Mouse (Mus musculus): ENCODE results near the gene Eif2ak2. TPM values are rescaled to one million over a fixed set of nuclear protein-coding genes. Genes with fewer than 3 reads are reported as not detected.
A peak's percentile ranks its signal among the peaks of the same experiment; 100 is the strongest.

Gene Eif2ak2
- 1 to 10 TPM; 2.8 to 3.3 TPM for total RNA-seq (2021)
- long read RNA-seq, experiment 1, partial matches to known transcripts, result 0 of 1 reads
- long read RNA-seq, experiment 1, other reads (novel, unspliced or antisense), result 1 of 1 reads
- long read RNA-seq, experiment 2, result 0 reads

DNA sequence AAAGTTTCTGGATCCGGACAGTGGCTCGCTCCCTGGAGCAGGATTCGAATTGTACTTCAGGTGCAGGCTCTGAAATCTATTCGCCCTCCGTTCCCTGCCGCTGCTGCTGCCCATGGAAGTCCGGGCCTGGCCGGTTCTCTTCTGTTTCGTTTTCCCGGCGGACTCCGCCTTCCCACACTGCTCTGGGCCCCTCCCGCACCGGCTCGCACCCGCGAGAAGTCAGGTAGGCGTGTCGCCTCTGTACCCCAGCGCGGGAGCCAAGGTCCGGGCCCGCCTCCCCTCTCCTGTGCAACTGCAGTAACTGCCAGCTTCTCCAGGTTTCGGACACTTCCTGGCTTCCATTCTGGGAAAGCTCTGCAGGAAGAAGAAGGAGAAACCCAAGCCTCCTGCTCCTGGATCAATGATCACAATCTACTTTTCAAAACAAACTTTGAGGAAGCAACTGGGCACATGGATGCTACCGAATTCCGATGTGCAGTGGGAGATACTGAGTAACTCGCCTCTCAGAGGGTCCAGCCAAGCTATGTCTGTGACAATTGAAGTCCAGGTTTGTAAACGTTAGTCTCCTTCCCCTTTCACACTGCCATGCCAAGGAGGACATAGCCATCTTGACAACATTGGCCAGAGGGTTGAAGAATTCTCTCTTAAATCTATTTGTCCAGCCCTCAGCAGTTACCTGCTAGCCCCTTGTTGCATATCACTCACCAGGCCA, at the start of gene Eif2ak2:
Gene Eif2ak2, minus strand, starts transcription at position 173 of the 712 bp plus-strand sequence.
- DNase-seq (ENCODE audit: low spot score), result peak; percentile 75

DNA sequence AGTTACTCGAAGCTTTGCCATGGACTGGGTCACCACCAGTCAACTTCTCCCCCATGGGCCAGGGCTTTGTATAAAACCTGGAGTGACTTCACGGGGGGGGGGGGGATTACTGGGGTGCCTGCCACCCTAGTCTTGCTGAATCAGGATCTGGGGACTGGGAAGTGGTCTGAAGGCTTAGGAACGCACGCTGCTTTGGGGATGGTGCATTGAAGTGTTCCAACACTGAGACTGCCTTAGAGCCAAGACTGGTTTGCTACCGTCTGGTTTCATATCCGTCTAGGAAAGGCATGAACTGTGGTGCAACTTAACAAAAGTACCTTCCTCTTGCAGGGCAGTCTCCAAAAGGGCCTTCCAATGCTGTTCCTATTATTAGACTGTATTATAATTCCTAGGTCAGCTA, 35.3 kb upstream of the Eif2ak2 start:
- no peak for DNase-seq (ENCODE audit: low spot score)

DNA sequence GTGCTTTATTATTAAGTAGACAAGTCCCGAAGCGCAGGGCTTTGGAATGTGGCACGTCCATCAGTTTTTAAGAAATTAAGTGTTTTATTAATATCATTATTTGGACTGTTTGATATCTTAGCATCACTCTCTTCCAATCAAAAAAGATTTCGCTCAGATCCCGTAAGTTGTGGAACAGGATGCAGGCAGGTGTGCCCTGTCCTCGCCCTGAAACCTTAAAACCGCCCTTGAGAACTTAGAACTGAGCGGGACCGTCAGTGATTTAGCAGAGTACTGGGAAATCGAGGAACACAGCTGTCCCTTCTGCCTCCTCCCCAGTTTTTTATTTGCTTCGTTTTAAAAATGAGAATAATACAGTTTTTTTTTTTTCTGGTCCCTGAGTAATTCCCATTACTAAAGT, 34.5 kb upstream of the Eif2ak2 start:
- DNase-seq (ENCODE audit: low spot score), result no peak

DNA sequence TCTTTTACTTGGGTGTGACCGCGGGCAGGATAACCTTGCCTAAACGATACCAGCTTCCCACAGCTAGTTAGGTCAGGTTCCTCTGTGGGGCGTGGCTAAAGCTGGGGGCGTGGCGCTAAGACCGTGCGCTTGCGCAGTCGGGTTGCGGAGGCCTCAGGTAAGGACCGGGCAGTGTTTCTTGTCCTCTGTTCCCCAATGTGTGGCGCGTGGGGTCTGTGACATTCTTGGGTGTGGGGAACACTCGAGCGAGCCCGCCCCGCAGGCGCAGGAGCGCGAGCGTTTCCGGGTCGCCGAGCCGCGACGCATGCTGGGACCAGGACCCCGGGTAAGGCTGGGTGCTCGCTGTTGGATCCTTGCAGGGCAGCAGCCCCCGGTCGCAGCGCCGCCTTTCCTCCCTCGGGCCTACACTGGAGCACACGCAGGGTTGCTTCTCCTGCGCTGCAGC, 34.0 kb upstream of the Eif2ak2 start, which contains the start of gene Cebpzos:
Gene Cebpzos, plus strand, starts transcription at position 132 of the 445 bp plus-strand sequence.
- DNase-seq (ENCODE audit: low spot score), result peak; percentile 80

DNA sequence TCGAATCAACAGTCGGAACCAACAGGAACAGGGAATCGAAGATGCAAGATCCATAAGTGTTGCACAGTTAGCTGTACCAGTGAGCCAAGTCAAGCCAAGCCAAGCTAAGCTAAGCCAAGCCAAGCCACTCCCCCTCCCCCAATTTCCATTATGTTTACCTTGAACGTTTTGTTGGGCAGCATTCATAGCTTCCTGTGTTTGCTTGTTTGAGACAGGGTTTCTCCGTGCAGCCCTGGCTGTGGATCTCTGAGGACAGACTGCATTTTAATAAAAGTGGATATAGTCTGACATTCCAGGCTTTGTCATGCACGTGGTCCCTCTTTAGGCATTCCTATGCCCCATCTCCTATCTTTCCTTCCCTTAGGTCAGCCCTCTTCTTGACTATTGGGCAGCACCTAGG, 33.4 kb upstream of the Eif2ak2 start:
- no peak for DNase-seq (ENCODE audit: low spot score)

DNA sequence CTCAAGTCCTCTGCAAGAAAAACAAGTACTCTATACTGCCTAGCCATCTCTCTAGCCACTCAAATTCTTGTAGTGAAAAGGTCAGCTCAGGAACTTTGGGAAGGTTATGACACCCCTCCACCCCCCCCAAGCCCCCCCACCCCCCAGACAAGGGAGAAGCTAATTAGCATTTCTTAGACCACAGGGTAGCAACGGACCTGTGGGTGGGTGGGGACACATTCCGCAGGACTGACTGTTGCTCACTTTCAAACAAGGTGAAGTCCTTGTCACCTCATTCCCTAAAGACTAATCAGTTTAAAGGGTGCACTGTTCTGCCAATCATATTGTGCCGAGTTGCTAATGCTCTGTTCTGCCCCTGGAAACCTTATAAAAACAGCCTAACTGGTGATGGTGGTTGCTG, 31.5 kb upstream of the Eif2ak2 start:
- no peak for DNase-seq (ENCODE audit: low spot score)

DNA sequence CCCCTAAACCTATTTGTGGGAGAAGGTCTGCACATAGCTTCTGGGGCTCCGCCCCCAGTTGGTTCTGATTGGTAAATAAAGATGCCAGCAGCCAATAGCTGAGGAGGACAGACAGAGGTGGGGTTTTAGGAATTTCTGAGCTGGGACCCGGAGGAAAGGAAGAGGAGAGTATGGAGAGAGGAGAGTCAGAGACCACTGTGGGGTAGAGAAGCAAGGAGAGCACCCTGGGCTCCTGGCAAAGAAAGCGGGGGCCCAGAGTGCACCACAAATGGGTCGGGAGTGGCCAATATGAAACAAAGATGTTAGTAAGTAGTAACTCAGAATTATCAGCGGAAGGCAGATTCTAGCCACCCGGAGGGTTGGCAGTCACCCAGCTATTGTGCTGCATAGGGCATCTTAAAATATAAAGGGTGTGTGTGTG, 30.5 kb upstream of the Eif2ak2 start:
- DNase-seq (ENCODE audit: low spot score), result no peak

DNA sequence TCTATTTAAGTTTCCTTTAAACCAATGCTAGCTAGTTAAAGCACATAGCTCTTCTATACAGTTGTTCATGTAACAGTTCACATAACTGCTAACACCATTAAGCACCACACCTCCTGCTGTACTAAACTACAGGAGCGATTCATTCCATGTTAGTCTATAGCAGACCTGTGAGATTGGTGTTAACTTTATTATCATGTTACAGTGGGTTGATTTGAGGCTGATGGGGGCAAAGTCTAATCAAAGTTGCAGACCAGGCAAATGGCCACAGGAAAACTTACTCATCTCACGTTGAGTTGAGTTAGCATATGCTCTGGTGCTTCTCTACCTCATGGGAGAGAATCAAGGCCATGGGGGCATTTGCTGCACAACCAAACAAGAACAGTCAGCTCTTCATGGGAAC, 27.0 kb upstream of the Eif2ak2 start:
- DNase-seq (ENCODE audit: low spot score), result no peak

DNA sequence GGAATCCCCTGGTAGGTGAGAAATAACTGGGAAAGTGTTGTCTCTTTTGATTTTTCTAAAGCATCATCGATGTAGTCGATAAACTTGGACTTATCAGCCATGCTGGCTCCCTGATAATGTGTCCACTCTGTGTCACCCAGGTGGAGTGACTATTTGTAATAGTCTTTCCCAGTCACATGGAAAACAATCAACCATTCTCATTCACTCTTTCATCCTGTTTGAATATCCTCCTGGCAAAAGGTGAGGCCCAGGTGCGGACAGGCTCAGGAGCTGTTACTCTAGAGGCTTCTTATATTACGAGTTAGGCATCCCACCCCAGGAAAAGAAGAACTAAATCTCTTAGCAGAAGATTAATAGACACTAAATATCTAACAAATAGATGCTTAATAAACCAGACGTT, 24.5 kb upstream of the Eif2ak2 start, which contains the start of gene Sult6b1:
Gene Sult6b1, minus strand, starts transcription at position 101 of the 400 bp plus-strand sequence.
- no peak for DNase-seq (ENCODE audit: low spot score)

DNA sequence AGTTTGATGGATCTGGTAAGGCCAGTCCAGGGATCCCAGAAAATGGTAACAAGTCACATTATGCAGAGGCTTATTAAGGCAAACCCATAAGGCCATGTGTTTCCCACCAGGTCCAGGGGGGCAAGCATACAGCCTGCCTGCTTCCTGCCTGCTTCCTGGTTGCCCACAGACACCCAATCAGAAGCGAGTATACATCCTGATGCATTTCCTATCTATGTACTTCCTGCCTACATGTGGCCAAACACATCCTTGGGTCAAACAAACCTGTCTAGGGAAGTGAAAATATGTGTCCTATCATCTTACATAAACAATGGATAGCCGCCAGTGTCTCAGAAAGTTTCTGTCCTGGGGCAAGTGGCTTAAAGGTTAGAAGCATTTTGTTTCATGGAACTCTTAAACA, 20.8 kb upstream of the Eif2ak2 start:
- DNase-seq (ENCODE audit: low spot score), result no peak

DNA sequence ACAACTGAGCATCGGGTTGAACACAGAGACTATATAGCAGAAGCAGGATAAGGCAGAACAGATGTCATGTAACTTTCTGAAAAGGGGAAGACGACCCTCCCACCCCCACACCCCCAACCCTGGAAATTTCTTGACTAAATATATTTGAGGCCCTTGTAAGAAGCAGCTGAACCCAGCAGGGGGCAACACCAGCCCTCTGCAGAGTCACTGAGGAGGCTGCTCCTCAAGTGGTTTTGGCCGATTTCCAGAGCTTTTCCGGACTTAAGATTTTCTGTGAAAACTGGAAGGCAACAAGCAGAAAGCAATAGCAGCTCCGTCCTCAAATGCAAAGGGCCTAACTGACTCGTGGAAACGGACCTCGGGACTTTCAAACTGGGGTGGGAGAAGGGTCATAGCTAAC, 13.0 kb upstream of the Eif2ak2 start:
- peak; percentile 17 for DNase-seq (ENCODE audit: low spot score)

DNA sequence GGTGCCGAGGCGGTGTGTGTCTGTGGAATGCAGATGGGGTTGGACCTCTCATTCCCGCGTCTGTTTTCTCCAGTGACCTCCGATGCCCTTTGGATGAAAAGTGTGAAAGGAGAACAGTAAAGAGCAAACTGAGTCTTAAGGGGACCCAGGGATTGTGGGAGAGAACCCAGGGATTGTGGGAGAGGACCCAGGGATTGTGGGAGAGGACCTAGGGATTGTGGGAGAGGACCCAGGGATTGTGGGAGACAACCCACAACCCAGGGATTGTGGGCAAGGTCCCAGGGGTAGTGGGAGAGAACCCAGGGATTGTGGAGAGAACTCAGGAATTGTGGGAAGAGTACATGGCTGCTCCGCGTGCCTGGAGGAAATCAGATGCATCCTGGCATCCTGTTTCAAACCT, 12.6 kb upstream of the Eif2ak2 start:
- DNase-seq (ENCODE audit: low spot score), result no peak

DNA sequence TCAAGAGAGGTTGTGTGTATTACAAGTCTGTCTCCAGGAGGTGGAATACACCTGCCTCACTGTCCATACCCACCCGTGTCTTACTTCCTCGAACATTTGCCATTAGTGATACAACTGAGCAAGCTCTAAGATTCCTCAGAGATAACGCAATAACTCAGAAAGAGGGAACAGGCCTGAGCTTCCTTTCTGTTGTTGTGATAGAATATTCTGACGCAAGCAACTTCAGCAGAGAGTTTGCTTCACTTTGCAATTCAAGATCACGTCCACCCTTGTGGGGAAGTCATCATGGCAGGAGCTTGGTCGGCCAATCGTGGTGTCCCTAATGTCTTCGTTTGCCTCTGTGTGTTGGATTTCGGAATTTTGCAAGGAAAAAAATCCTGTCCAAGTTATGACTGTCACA, 8.6 kb upstream of the Eif2ak2 start:
- DNase-seq (ENCODE audit: low spot score), result no peak

DNA sequence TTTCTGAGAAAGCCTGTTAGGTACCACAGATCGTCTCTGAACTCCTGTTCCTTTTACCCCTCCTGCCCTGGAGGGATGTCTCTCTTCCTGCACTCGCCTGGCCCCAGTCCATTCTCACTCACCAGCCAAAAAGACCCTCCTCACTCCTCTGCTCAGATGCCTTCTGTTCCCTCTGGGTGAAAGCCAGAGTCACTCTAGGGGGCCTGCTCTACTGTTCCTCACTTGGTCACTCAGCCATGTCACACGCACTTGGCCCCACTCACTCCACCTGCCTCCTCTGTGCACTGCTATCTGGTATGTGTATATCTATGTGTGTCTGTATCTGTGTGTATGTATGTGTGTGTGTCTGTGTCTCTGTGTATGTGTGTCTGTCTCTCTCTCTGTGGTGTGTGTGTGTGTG, 6.8 kb upstream of the Eif2ak2 start:
- no peak for DNase-seq (ENCODE audit: low spot score)

DNA sequence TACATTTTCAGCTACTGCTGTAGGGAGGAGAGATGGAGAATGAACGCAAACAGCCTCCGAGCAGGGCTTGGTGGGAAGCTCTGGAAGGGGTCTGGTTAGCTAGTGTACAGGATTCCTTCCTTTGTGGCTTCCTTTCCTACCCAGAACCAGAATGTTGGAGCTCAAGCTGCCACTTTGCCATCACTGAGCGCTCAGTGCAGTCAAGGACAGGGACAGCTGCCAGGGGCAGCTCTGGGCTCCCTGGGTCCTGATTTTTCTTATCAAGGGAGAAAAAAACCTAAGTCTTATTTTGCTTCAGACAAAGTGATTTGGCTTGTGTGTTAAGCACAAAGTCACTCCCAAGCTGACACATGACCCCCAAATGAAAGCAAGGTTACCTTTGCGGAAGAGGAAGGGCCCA, 6.2 kb upstream of the Eif2ak2 start:
- no peak for DNase-seq (ENCODE audit: low spot score)

DNA sequence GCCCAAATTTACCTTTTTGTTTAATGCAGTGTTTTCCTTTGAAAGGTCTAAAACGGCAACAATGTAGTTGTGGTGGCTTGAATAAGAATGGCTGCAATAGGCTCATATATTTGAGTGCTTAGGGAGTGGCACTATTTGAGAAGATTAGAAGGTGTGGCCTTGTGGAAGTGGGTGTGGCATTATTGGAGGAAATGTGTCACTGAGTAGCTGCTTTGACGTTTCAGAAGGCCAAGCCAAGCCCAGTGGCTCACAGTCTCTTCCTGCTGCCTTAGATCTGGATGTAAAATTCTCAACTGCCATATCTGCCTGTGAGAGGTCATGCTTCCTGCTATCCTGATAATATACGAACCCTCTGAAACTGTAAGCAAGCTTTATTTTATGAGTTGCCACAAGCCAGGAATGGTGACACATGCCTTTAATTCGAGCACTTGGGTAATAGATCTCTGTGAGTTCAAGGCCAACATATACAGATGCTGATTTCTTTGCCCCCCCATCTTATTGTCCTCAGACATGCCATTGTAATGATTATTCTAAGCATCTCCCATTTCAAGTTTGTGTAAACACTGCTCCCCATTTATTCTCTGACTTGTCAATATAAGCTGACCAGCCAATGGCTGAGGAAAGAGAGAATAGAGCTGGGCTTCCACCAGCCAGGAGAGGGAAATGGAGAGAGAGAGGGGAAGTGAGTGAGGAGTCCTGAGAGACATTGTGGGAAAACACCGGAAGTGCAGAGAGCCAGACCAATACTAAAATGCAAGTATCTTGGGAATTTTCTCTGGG, 3.1 kb upstream of the Eif2ak2 start:
- DNase-seq (ENCODE audit: low spot score), result no peak

DNA sequence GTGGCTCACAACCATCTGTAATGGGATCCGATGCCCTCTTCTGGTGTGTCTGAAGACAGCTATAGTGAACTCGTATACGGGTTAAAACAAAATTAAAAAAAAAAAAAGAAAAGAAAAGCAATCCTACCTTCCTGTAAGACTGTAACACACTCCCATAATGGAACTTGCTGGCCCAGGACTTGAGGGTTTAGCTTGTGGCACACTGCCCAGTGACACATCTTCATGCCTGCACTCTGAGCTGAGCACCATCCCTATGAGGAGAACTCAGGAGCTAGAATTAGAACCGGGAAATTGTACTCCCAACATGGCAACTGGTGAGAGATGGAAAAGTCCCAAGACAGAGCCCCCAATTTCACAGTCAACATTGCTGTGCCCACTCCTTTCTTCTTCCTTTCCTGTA, 918 bp upstream of the Eif2ak2 start:
- DNase-seq (ENCODE audit: low spot score), result no peak

DNA sequence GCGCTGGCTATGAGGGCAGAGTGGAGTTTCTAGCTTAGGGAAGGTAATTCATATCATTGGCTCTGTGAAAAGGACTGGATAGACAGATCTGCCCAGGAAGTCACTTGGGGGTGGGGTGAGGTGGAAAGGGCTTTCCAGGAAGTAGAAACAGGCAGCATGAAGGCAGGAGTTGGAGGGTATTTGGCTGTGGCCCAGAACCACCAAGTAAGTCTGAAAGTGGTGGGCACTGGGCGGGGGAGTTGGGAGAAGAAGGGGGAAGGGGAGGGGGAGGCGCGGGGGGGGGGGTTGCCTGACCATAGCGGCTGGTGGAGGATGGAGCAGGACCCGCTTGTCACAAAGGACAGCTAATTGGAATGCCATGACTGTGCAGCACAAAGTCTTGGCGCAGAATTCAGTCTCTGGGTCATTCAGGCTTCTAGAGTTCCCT, 482 bp downstream of the Eif2ak2 start:
- DNase-seq (ENCODE audit: low spot score), result no peak

DNA sequence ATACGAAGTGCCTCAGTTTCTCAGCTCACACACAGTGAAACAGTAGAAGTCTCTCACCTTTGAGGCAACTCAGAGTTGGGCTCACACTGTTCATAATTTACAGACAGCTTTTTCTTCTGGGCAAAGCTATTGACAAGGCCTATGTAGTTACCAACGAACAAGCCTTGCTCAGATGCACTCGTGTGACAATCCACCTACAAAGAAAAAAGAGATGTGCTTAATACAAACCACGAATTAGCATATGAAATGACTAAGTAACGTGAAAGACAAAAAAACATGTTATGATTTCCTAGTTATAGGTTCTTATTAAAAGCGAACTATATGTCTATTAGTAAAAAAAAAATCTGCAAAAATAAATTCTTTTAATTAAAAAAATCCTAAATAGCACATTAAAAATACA, 8.5 kb downstream of the Eif2ak2 start:
- no peak for DNase-seq (ENCODE audit: low spot score)

DNA sequence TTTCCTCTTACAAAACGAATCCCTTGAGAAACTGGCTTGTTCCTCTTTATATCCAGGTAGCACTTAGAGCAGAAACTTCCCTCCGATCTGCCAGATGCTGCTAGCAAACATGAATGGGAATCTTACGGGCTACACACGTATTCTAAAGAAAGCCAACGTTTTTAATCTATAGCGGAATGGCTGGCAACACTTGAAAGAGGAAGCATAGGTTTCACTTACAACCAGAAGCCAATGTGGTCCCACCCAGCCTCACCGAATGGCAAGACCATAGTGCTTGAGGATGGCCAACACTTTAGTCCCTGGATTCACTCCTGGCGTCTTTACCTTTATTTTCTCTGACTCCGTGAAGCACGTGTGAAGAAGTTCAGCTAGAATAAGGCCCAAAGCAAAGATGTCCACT, 26.1 kb downstream of the Eif2ak2 start:
- no peak for DNase-seq (ENCODE audit: low spot score)

DNA sequence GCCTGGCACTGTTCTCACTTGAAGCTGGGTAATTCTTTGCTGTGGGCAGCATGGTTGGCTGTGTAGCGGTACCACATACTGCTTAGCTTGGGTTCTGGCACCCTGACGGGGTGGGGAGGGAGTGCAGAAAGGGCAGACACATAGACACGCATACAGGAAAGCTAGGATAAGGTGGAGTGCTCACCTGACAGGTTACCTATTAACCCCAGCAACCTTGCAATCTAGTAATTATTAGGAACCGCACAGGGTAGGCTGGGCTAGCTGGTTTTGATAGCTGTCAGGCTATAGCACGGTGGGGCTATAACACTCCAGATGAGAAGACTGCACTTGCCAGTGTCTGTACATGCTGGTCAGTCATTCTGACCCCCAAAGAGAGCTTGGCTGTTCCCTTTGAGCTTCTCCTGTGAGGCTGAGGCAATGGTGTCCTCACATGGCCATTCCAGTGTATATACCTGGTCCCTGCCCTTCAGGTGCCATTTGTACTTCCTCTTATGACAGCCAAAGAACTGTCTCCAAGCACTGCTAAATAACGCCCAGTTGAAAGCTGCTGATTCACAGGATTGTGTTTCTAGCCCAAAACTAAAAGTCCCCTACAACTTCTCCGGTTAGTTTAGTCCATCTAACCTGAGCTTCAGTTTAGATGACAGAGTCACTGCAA, 40.0 kb downstream of the Eif2ak2 start:
- DNase-seq (ENCODE audit: low spot score), result no peak

DNA sequence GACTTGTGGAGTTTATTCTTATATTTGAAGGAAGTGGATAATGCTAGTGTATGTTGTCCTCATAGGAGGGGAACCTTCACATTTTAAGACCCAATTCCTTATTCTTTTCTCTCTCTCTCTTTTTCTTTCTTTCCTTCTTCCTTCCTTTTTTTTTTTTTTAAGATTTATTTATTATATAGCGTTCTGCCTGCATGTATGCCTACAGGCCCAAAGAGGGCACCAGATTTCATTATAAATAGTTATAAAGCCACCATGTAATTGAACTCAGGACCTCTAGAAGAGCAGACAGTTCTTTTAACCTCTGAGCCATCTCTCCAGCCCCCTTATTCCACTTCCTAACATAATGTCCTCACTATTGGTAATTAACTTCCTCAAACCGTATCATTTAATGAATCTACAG, 46.3 kb downstream of the Eif2ak2 start:
- DNase-seq (ENCODE audit: low spot score), result no peak
